Mouse (Mus musculus): ENCODE results near the gene Furin. TPM values are rescaled to one million over a fixed set of nuclear protein-coding genes. Genes with fewer than 3 reads are reported as not detected.

Gene Furin
- 9.2 and 10.0 TPM in 2 replicates for polyA plus RNA-seq (2014; fragmentation: Nextera tagmentation; extraction: Ambion mirVana)

- Histone ChIP-seq H3K4me2 (ENCODE audit: low read depth, severe bottlenecking) (no peak within 1 kb of the TSS), H3K27me3 (ENCODE audit: control insufficient read depth, insufficient read depth, low read length) (no peaks in the 10 kb centered on the region), H3K36me3 (ENCODE audit: control insufficient read depth, insufficient read depth, low read length) (no peaks in the 10 kb centered on the region), H3K27ac (replicated peaks; ENCODE audit: low read depth, low read length) (no peak within 1 kb of the TSS), H3K9ac (ENCODE audit: low read length) (no peak within 1 kb of the TSS), H3K4me3 (ENCODE audit: low read depth, low read length) (no peak within 1 kb of the TSS), H3K4me1 (ENCODE audit: control insufficient read depth, insufficient read depth, low read length) (peaks cover 11% of the 10 kb centered on the region), H3K9me3 (ENCODE audit: control insufficient read depth, low read length) (no peaks in the 10 kb centered on the region)
- ATAC-seq (ENCODE audit: insufficient number of reproducible peaks, low FRiP score, low TSS enrichment, low read depth) (no peak), DNase-seq (ENCODE audit: low spot score) (no peak)
- WGBS: 51% methylated on average over 9 of the region's 9 CpGs
Observed at GRCm38 (mm10) chr7:80405188-80405695, at the start of gene Furin. TSS of gene Furin (minus strand) at chr7:80405436.

DNA sequence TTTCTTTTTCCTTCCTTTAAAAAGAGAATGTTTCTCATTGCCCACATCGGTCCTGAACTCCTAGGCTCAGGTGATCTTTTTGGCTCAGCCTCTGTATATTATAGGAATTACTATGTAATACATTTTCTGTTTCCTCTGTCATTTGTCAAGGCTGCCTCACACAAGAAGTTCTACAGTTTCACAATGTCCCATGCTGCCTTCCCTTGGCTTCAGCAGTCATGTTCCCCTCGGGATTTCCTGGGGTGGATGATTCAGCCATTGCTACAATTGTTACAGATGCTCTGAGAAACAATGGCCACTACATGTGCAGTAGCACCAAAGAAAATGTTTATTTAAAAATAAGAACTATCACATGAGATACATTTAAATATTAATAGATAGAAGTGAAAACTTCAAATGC, 49.5 kb upstream of the Furin start:
- Histone ChIP-seq H3K9ac (ENCODE audit: low read length) (no peak overlapping the region), H3K9me3 (ENCODE audit: control insufficient read depth, low read length) (no peaks in the 10 kb centered on the region), H3K27ac (replicated peaks; ENCODE audit: low read depth, low read length) (no peak overlapping the region), H3K36me3 (ENCODE audit: control insufficient read depth, insufficient read depth, low read length) (peaks cover 5% of the 10 kb centered on the region; the same call in 1 of the 2 replicates), H3K4me3 (ENCODE audit: low read depth, low read length) (no peak overlapping the region), H3K4me2 (ENCODE audit: low read depth, severe bottlenecking) (no peak overlapping the region), H3K27me3 (ENCODE audit: control insufficient read depth, insufficient read depth, low read length) (no peaks in the 10 kb centered on the region), H3K4me1 (ENCODE audit: control insufficient read depth, insufficient read depth, low read length) (no peaks in the 10 kb centered on the region)
- no peak for DNase-seq (ENCODE audit: low spot score)
- ATAC-seq (ENCODE audit: insufficient number of reproducible peaks, low FRiP score, low TSS enrichment, low read depth): no peak
- WGBS: 98% methylated on average over 2 of the region's 2 CpGs

DNA sequence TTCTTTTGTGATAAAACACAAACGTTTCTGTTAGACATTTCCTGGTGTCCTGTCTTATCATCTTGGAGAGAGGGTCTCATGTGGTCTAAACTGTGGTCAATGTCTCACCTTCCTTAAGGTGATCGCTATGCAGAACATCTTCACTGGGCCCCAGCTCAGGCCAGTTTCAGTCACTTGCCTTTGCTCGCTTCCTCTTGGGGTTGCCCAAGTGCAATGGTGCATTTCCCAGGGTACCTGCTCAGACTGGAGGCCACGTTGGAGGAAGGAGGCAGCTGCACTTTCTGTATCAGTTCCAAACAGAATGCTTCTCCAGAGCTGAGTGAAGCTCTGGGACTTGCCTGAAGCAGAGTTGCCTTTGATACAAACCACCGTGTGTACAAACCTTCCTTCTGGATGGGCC, 48.8 kb upstream of the Furin start:
- no peak overlapping the region for H3K9ac ChIP-seq (ENCODE audit: low read length)
- ATAC-seq (ENCODE audit: insufficient number of reproducible peaks, low FRiP score, low TSS enrichment, low read depth) (no peak), DNase-seq (ENCODE audit: low spot score) (no peak)
- H3K4me3 ChIP-seq (ENCODE audit: low read depth, low read length): no peak overlapping the region
- H3K9me3 ChIP-seq (ENCODE audit: control insufficient read depth, low read length): no peaks in the 10 kb centered on the region
- no peak overlapping the region for H3K4me2 ChIP-seq (ENCODE audit: low read depth, severe bottlenecking)
- H3K4me1 ChIP-seq (ENCODE audit: control insufficient read depth, insufficient read depth, low read length): no peaks in the 10 kb centered on the region
- 91% methylated on average over 5 of the region's 5 CpGs for WGBS
- H3K27me3 ChIP-seq (ENCODE audit: control insufficient read depth, insufficient read depth, low read length): no peaks in the 10 kb centered on the region
- peaks cover 2% of the 10 kb centered on the region; the same call in 1 of the 2 replicates for H3K36me3 ChIP-seq (ENCODE audit: control insufficient read depth, insufficient read depth, low read length)
- H3K27ac ChIP-seq (replicated peaks; ENCODE audit: low read depth, low read length): no peak overlapping the region

DNA sequence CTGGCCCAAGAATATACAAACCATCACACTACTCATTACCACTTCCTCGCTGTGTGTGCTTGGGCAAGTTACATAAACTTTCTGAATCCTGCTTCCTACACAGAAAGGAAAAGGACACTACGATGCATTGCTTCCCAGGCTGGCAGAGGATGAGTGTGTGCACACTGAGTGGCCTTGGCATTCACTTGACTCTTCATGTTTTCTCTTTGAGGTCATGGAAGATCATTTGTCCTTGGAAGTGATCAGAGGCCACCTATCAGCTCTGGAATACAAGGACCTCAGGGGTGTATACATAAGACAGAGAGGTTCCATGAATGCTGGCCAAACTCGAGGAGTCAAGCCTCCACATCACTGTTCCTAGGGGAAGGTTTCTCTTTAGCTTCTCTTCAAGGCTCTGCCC, 47.9 kb upstream of the Furin start:
- Histone ChIP-seq H3K9ac (ENCODE audit: low read length) (no peak overlapping the region), H3K4me2 (ENCODE audit: low read depth, severe bottlenecking) (no peak overlapping the region), H3K4me3 (ENCODE audit: low read depth, low read length) (no peak overlapping the region), H3K27ac (replicated peaks; ENCODE audit: low read depth, low read length) (no peak overlapping the region), H3K27me3 (ENCODE audit: control insufficient read depth, insufficient read depth, low read length) (no peaks in the 10 kb centered on the region), H3K4me1 (ENCODE audit: control insufficient read depth, insufficient read depth, low read length) (no peaks in the 10 kb centered on the region), H3K9me3 (ENCODE audit: control insufficient read depth, low read length) (no peaks in the 10 kb centered on the region), H3K36me3 (ENCODE audit: control insufficient read depth, insufficient read depth, low read length) (peaks cover 2% of the 10 kb centered on the region; the same call in 1 of the 2 replicates)
- ATAC-seq (ENCODE audit: insufficient number of reproducible peaks, low FRiP score, low TSS enrichment, low read depth): no peak
- DNase-seq (ENCODE audit: low spot score): no peak
- WGBS: 87% methylated on average over 3 of the region's 3 CpGs

DNA sequence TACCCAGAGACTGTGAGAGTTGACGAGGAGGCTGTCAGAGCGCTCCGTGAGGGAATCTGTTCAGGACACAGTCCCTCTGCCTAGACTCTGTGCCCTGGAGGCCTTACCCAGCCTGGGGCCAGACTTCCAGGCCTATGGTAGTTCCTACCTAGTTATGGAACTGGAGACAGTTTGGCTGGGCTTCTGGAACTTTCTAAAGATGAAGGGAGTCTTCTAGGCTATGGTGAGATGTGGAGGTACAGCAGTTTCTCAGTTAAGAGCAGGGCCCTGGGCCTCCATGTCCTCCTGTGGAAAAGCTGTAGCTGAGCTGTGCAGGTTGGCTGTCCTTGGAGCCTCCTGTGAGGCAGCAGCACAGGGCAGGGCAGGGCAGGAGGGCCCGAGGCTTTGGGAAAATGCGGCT, 47.0 kb upstream of the Furin start:
- Histone ChIP-seq H3K36me3 (ENCODE audit: control insufficient read depth, insufficient read depth, low read length) (peaks cover 2% of the 10 kb centered on the region; the same call in 1 of the 2 replicates), H3K9ac (ENCODE audit: low read length) (no peak overlapping the region), H3K27ac (replicated peaks; ENCODE audit: low read depth, low read length) (no peak overlapping the region), H3K4me2 (ENCODE audit: low read depth, severe bottlenecking) (no peak overlapping the region), H3K9me3 (ENCODE audit: control insufficient read depth, low read length) (no peaks in the 10 kb centered on the region), H3K4me3 (ENCODE audit: low read depth, low read length) (no peak overlapping the region), H3K4me1 (ENCODE audit: control insufficient read depth, insufficient read depth, low read length) (no peaks in the 10 kb centered on the region), H3K27me3 (ENCODE audit: control insufficient read depth, insufficient read depth, low read length) (no peaks in the 10 kb centered on the region)
- no peak for ATAC-seq (ENCODE audit: insufficient number of reproducible peaks, low FRiP score, low TSS enrichment, low read depth)
- DNase-seq (ENCODE audit: low spot score): no peak
- 83% methylated on average over 5 of the region's 5 CpGs for WGBS

DNA sequence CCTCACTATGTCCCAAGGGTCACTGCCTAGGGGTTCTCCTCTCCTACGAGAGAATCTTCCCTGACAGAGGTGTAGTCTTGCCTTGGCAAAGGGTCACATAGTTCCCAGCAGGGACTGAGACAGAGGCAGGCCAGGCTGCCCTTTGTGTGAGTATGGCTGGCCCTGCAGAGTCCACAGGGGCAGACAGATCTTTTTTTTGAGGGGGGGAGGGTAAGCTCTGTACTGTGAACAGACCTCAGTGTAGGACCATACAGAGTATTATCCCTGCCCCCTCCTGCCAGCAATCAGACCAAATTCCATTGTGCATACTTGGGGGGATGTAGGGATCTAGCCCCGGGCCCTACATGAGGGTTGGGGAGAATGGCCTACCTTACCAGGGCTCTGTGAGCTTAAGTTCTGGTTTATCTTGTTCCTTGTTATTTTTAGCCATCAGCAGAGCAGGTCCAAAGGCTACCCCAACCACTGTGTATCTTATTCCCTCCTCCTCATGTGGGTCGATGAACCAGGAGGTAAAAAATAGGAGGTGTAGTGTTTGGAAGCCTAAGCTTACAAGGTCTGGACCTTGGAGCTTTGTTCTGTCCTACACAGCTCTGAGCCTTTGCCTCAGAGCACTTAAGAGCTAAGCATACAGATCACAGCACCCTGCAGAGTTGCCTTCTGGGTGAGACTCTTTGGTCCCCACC, 46.5 kb upstream of the Furin start:
- no peak overlapping the region for H3K4me2 ChIP-seq (ENCODE audit: low read depth, severe bottlenecking)
- H3K27ac ChIP-seq (replicated peaks; ENCODE audit: low read depth, low read length): no peak overlapping the region
- DNase-seq (ENCODE audit: low spot score) (no peak), ATAC-seq (ENCODE audit: insufficient number of reproducible peaks, low FRiP score, low TSS enrichment, low read depth) (no peak)
- no peak overlapping the region for H3K9ac ChIP-seq (ENCODE audit: low read length)
- H3K9me3 ChIP-seq (ENCODE audit: control insufficient read depth, low read length): no peaks in the 10 kb centered on the region
- WGBS: 73% methylated on average over 3 of the region's 3 CpGs
- peaks cover 1% of the 10 kb centered on the region; the same call in 1 of the 2 replicates for H3K36me3 ChIP-seq (ENCODE audit: control insufficient read depth, insufficient read depth, low read length)
- H3K27me3 ChIP-seq (ENCODE audit: control insufficient read depth, insufficient read depth, low read length): no peaks in the 10 kb centered on the region
- H3K4me3 ChIP-seq (ENCODE audit: low read depth, low read length): no peak overlapping the region
- H3K4me1 ChIP-seq (ENCODE audit: control insufficient read depth, insufficient read depth, low read length): 0 out of 2 replicates have a peak, but pooled peaks cover 2% of the 10 kb centered on the region

DNA sequence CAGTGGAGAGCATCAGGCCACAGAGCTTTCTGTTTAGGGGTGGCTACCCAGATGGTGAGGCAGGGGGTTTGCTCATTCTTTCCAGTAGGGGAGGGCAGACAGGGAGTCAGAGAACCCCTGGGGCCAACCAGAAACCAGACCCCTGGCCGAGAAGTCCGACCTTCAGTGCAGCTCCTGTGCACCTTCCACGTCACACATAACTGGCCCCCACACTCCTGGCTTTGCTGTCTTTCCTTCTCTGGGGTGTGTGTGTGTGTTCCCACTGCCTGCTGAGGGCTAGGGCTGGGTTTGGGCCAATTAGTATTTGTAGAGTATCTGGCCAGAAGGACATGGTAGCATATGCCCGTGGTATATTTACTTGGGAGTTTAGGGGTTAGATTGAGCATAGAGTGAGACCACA, 45.1 kb upstream of the Furin start:
- Histone ChIP-seq H3K36me3 (ENCODE audit: control insufficient read depth, insufficient read depth, low read length) (no peaks in the 10 kb centered on the region), H3K4me3 (ENCODE audit: low read depth, low read length) (no peak overlapping the region), H3K9ac (ENCODE audit: low read length) (no peak overlapping the region), H3K9me3 (ENCODE audit: control insufficient read depth, low read length) (no peaks in the 10 kb centered on the region), H3K4me2 (ENCODE audit: low read depth, severe bottlenecking) (no peak overlapping the region), H3K4me1 (ENCODE audit: control insufficient read depth, insufficient read depth, low read length) (peaks cover 6% of the 10 kb centered on the region), H3K27ac (replicated peaks; ENCODE audit: low read depth, low read length) (no peak overlapping the region), H3K27me3 (ENCODE audit: control insufficient read depth, insufficient read depth, low read length) (no peaks in the 10 kb centered on the region)
- ATAC-seq (ENCODE audit: insufficient number of reproducible peaks, low FRiP score, low TSS enrichment, low read depth) (no peak), DNase-seq (ENCODE audit: low spot score) (no peak)
- 79% methylated on average over 4 of the region's 4 CpGs for WGBS

DNA sequence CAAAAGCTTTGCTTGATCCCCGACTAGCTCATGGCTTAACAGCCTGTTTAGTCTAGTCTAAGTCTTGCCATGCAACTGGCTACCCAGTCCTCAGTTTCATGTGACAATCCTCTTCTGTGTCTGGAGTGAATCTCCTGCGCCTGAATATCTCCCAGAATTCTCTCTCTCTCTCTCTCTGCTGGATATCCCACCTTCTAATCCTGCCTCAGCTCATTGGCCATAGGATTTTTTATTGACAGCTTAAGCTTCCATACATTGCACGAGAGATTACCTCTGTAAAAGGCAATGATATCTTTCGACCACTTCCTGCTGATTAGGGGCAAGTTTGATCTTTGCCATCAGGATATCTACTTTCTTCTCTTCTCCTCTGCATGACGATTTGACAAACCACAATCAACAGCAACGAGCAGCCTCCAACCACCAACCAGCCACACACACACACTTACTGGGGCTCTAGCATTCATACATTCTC, 44.4 kb upstream of the Furin start:
- Histone ChIP-seq H3K27ac (replicated peaks; ENCODE audit: low read depth, low read length) (no peak overlapping the region), H3K4me2 (ENCODE audit: low read depth, severe bottlenecking) (no peak overlapping the region), H3K9me3 (ENCODE audit: control insufficient read depth, low read length) (no peaks in the 10 kb centered on the region), H3K9ac (ENCODE audit: low read length) (no peak overlapping the region), H3K4me3 (ENCODE audit: low read depth, low read length) (no peak overlapping the region), H3K36me3 (ENCODE audit: control insufficient read depth, insufficient read depth, low read length) (no peaks in the 10 kb centered on the region), H3K27me3 (ENCODE audit: control insufficient read depth, insufficient read depth, low read length) (no peaks in the 10 kb centered on the region), H3K4me1 (ENCODE audit: control insufficient read depth, insufficient read depth, low read length) (peaks cover 13% of the 10 kb centered on the region)
- DNase-seq (ENCODE audit: low spot score) (no peak), ATAC-seq (ENCODE audit: insufficient number of reproducible peaks, low FRiP score, low TSS enrichment, low read depth) (no peak)
- 82% methylated on average over 6 of the region's 6 CpGs for WGBS

Measured in limb, embryonic 11.5 days (tissue).